Mouse (Mus musculus): Measurements from ENCODE around the gene Rab13. TPM values are rescaled to one million over a fixed set of nuclear protein-coding genes. Genes with fewer than 3 reads are reported as not detected.

The Rab13 gene
- polyA plus RNA-seq, 1 experiment from 2014 or later = 12.3 TPM

GRCm38 (mm10) chr3:90272170-90272569 lies 58.7 kb downstream of the Rab13 start:
- no peak overlapping the region for H3K4me3 ChIP-seq (ENCODE audit: low read depth, low read length)
- peaks cover 4% of the 10 kb centered on the region for H3K36me3 ChIP-seq (ENCODE audit: control insufficient read depth, insufficient read depth, low read length)
- ATAC-seq (ENCODE audit: insufficient read depth, low FRiP score, low TSS enrichment) (no peak), DNase-seq (ENCODE audit: low spot score) (no peak)
- 71% methylated on average over 9 of the region's 9 CpGs for WGBS
- no peak overlapping the region for H3K4me2 ChIP-seq (ENCODE audit: low read depth)
- H3K9me3 ChIP-seq (ENCODE audit: control insufficient read depth, low read length) = no peaks in the 10 kb centered on the region
- H3K27me3 ChIP-seq (ENCODE audit: control insufficient read depth, insufficient read depth, low read length) = no peaks in the 10 kb centered on the region
- no peaks in the 10 kb centered on the region for H3K4me1 ChIP-seq (ENCODE audit: control insufficient read depth, insufficient read depth, low read length)
- no peak overlapping the region for H3K27ac ChIP-seq (ENCODE audit: low read depth, low read length)
- H3K9ac ChIP-seq (ENCODE audit: low read length) = no peak overlapping the region

GRCm38 (mm10) chr3:90273855-90274254 lies 60.4 kb downstream of the Rab13 start:
- Histone ChIP-seq H3K4me2 (ENCODE audit: low read depth) (no peak overlapping the region), H3K9ac (ENCODE audit: low read length) (no peak overlapping the region), H3K9me3 (ENCODE audit: control insufficient read depth, low read length) (no peaks in the 10 kb centered on the region), H3K36me3 (ENCODE audit: control insufficient read depth, insufficient read depth, low read length) (peaks cover 4% of the 10 kb centered on the region), H3K4me3 (ENCODE audit: low read depth, low read length) (no peak overlapping the region), H3K27ac (ENCODE audit: low read depth, low read length) (no peak overlapping the region), H3K27me3 (ENCODE audit: control insufficient read depth, insufficient read depth, low read length) (no peaks in the 10 kb centered on the region), H3K4me1 (ENCODE audit: control insufficient read depth, insufficient read depth, low read length) (no peaks in the 10 kb centered on the region)
- WGBS = 89% methylated on average over 22 of the region's 22 CpGs
- DNase-seq (ENCODE audit: low spot score) (no peak), ATAC-seq (ENCODE audit: insufficient read depth, low FRiP score, low TSS enrichment) (no peak)

GRCm38 (mm10) chr3:90275286-90275685 lies 61.8 kb downstream of the Rab13 start:
- no peak overlapping the region for H3K4me3 ChIP-seq (ENCODE audit: low read depth, low read length)
- no peak overlapping the region for H3K4me2 ChIP-seq (ENCODE audit: low read depth)
- no peak overlapping the region for H3K9ac ChIP-seq (ENCODE audit: low read length)
- 93% methylated on average over 11 of the region's 11 CpGs for WGBS
- DNase-seq (ENCODE audit: low spot score) (no peak), ATAC-seq (ENCODE audit: insufficient read depth, low FRiP score, low TSS enrichment) (no peak)
- H3K4me1 ChIP-seq (ENCODE audit: control insufficient read depth, insufficient read depth, low read length) = no peaks in the 10 kb centered on the region
- H3K27ac ChIP-seq (ENCODE audit: low read depth, low read length) = no peak overlapping the region
- H3K36me3 ChIP-seq (ENCODE audit: control insufficient read depth, insufficient read depth, low read length) = peaks cover 7% of the 10 kb centered on the region
- H3K9me3 ChIP-seq (ENCODE audit: control insufficient read depth, low read length) = no peaks in the 10 kb centered on the region
- H3K27me3 ChIP-seq (ENCODE audit: control insufficient read depth, insufficient read depth, low read length) = no peaks in the 10 kb centered on the region

Small RNA genes lying within 50 kb of the gene (microRNA-seq; reads per million reads assigned to microRNA genes)
- not detected for gene Mir7012

Other genes with a start within 250 kb of the Rab13 start
- 165 and 172 TPM in 2 replicates for gene Hax1, start 214.9 kb upstream of the Rab13 start, polyA plus RNA-seq (2014; fragmentation: Nextera tagmentation; extraction: Ambion mirVana)
- 197 TPM in 2 replicates for gene 4933434E20Rik, start 162.1 kb upstream of the Rab13 start, polyA plus RNA-seq (2014; fragmentation: Nextera tagmentation; extraction: Ambion mirVana)
- gene Ubap2l, start 161.1 kb upstream of the Rab13 start, polyA plus RNA-seq (2014; fragmentation: Nextera tagmentation; extraction: Ambion mirVana) = 206 and 208 TPM in 2 replicates
- gene Tpm3, start 141.0 kb upstream of the Rab13 start, polyA plus RNA-seq (2014; fragmentation: Nextera tagmentation; extraction: Ambion mirVana) = 509 and 535 TPM in 2 replicates
- 0.41 and 0.66 TPM in 2 replicates for gene Nup210l, start 109.6 kb upstream of the Rab13 start, polyA plus RNA-seq (2014; fragmentation: Nextera tagmentation; extraction: Ambion mirVana)
- 1,223 and 1,277 TPM in 2 replicates for gene Rps27, start within 50 bp of the Rab13 start, polyA plus RNA-seq (2014; fragmentation: Nextera tagmentation; extraction: Ambion mirVana)
- gene Jtb, start 17.9 kb downstream of the Rab13 start, polyA plus RNA-seq (2014; fragmentation: Nextera tagmentation; extraction: Ambion mirVana) = 92.3 and 92.4 TPM in 2 replicates
- 3.4 and 4.0 TPM in 2 replicates for gene Creb3l4, start 29.8 kb downstream of the Rab13 start, polyA plus RNA-seq (2014; fragmentation: Nextera tagmentation; extraction: Ambion mirVana)
- 50.6 and 51.4 TPM in 2 replicates for gene Slc39a1, start 34.5 kb downstream of the Rab13 start, polyA plus RNA-seq (2014; fragmentation: Nextera tagmentation; extraction: Ambion mirVana)
- 9.8 and 13.9 TPM in 2 replicates for gene Crtc2, start 40.5 kb downstream of the Rab13 start, polyA plus RNA-seq (2014; fragmentation: Nextera tagmentation; extraction: Ambion mirVana)
- gene Dennd4b, start 51.5 kb downstream of the Rab13 start, polyA plus RNA-seq (2014; fragmentation: Nextera tagmentation; extraction: Ambion mirVana) = 4.7 and 6.2 TPM in 2 replicates
- 9.2 and 11.4 TPM in 2 replicates for gene Gatad2b, start 79.5 kb downstream of the Rab13 start, polyA plus RNA-seq (2014; fragmentation: Nextera tagmentation; extraction: Ambion mirVana)
- 11.6 and 14.1 TPM in 2 replicates for gene Slc27a3, start 176.2 kb downstream of the Rab13 start, polyA plus RNA-seq (2014; fragmentation: Nextera tagmentation; extraction: Ambion mirVana)
- 36.8 and 45.8 TPM in 2 replicates for gene Ints3, start 219.9 kb downstream of the Rab13 start, polyA plus RNA-seq (2014; fragmentation: Nextera tagmentation; extraction: Ambion mirVana)

Measured in neural tube, embryonic 11.5 days (tissue).